Comparison of ENCODE assay signal across 20 mouse cellular contexts in the genomic region with DNA sequence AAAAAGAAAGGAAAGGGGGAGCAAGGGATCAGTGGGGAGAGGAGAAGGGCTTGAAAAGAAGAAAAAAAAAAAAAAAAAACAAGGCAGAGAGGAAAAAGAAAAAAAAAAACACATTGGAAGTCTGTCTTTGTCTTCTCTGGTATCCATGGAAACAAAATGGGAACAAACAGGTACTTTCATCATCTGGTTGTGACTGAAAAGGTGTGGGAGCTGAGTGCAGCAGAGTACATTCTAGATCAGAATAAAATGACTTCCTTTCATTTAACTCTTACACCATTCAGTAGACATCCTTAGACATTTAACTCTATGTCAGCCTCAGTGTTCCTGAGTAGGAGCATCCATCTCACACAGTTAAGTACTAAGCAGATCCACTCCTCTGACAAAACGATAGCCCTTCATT. TPM values are rescaled to one million over a fixed set of nuclear protein-coding genes. Genes with fewer than 3 reads are reported as not detected.
A peak's percentile ranks its signal among the peaks of the same experiment; 100 is the strongest.
DNase-seq lines count a peak whose midpoint lies in the region; ATAC-seq and TF ChIP-seq lines count a peak whose summit lies in the region.
"Had no signal": no experiment of that assay in that cellular context is flagged by ENCODE, and none has a peak within 500 bp of the region (broad histone marks: within the 10 kb centered on the region; RNA-seq: fewer than 3 reads in every experiment).

No protein-coding gene starts in this region.

- H3K4me2 ChIP-seq in hindbrain, embryonic 14.5 days (replicated peaks), result peak overlapping the region; percentile 64
- H3K4me2 ChIP-seq in neural tube, embryonic 13.5 days, result peak overlapping the region; percentile 74
- H3K4me2 ChIP-seq: heart, embryonic 15.5 days; limb, embryonic 15.5 days; liver, embryonic 15.5 days; midbrain, embryonic 12.5 days had no signal

- no peaks in the 10 kb centered on the region for H3K9me3 ChIP-seq in hindbrain, embryonic 14.5 days (ENCODE audit: control insufficient read depth, low read length)
- H3K9me3 ChIP-seq in neural tube, embryonic 13.5 days, result no peaks in the 10 kb centered on the region
- H3K9me3 ChIP-seq: heart, embryonic 15.5 days; limb, embryonic 15.5 days; liver, embryonic 15.5 days; midbrain, embryonic 12.5 days had no signal

- 0 out of 2 replicates have a peak overlapping the region, but pooled peaks have one; percentile 28 for H3K9ac ChIP-seq in hindbrain, embryonic 14.5 days
- no peak overlapping the region for H3K9ac ChIP-seq in neural tube, embryonic 13.5 days
- H3K9ac ChIP-seq: heart, embryonic 15.5 days; limb, embryonic 15.5 days; liver, embryonic 15.5 days; midbrain, embryonic 12.5 days had no signal

- no peak for ATAC-seq in hindbrain, embryonic 14.5 days (ENCODE audit: low FRiP score)
- no peak for ATAC-seq in neural tube, embryonic 13.5 days (ENCODE audit: low read depth)
- no peak for ATAC-seq in inflammation-experienced regulatory T-cells, adult 6 months

- peaks cover 7% of the 10 kb centered on the region for H3K36me3 ChIP-seq in hindbrain, embryonic 14.5 days (replicated peaks; ENCODE audit: control insufficient read depth, insufficient read depth)
- H3K36me3 ChIP-seq in neural tube, embryonic 13.5 days, result no peaks in the 10 kb centered on the region
- H3K36me3 ChIP-seq: heart, embryonic 15.5 days; limb, embryonic 15.5 days; liver, embryonic 15.5 days; midbrain, embryonic 12.5 days had no signal

- TF ChIP-seq POLR2A in cortical plate, adult 2 months (IDR thresholded peaks at IDR 0.05; ENCODE audit: extremely low read depth, insufficient read depth, low read length), result no peak

- H3K27ac ChIP-seq in layer of hippocampus, adult 2 months, result peak overlapping the region; percentile 99
- H3K27ac ChIP-seq in cortical plate, adult 2 months (ENCODE audit: insufficient read depth, low read length), result no peak overlapping the region
- H3K27ac ChIP-seq in hindbrain, embryonic 14.5 days, result no peak overlapping the region
- H3K27ac ChIP-seq in neural tube, embryonic 13.5 days (replicated peaks), result no peak overlapping the region
- H3K27ac ChIP-seq: heart, embryonic 15.5 days; limb, embryonic 15.5 days; liver, embryonic 15.5 days; macrophage; midbrain, embryonic 12.5 days had no signal

- no peak for TF ChIP-seq CTCF in layer of hippocampus, adult 2 months (conservative IDR thresholded peaks at IDR 0.05)
- no peak for TF ChIP-seq CTCF in cortical plate, adult 2 months (IDR thresholded peaks at IDR 0.05; ENCODE audit: extremely low read depth, insufficient read depth, low read length)

- no peaks in the 10 kb centered on the region; the same call in 1 of the 2 replicates for H3K4me1 ChIP-seq in cortical plate, adult 2 months (ENCODE audit: control insufficient read depth, insufficient read depth, low read length)
- H3K4me1 ChIP-seq in hindbrain, embryonic 14.5 days (replicated peaks; ENCODE audit: control insufficient read depth, insufficient read depth, low read length), result peaks cover 28% of the 10 kb centered on the region
- H3K4me1 ChIP-seq in neural tube, embryonic 13.5 days (replicated peaks), result peaks cover 26% of the 10 kb centered on the region
- H3K4me1 ChIP-seq: liver, embryonic 15.5 days had no signal

- H3K27me3 ChIP-seq in hindbrain, embryonic 14.5 days (ENCODE audit: control insufficient read depth, insufficient read depth, low read length), result no peaks in the 10 kb centered on the region
- H3K27me3 ChIP-seq in neural tube, embryonic 13.5 days, result no peaks in the 10 kb centered on the region
- H3K27me3 ChIP-seq: midbrain, embryonic 12.5 days had no signal

- peak overlapping the region; percentile 69 for H3K4me3 ChIP-seq in layer of hippocampus, adult 2 months
- H3K4me3 ChIP-seq in cortical plate, adult 2 months (ENCODE audit: insufficient read depth, low read length), result peak overlapping the region; percentile 47; the same call in 1 of the 2 replicates
- peak overlapping the region; percentile 73 for H3K4me3 ChIP-seq in hindbrain, embryonic 14.5 days (replicated peaks; ENCODE audit: low read length)
- H3K4me3 ChIP-seq in neural tube, embryonic 13.5 days, result 0 out of 2 replicates have a peak overlapping the region, but pooled peaks have one; percentile 2
- H3K4me3 ChIP-seq: heart, embryonic 15.5 days; limb, embryonic 15.5 days; liver, embryonic 15.5 days; midbrain, embryonic 12.5 days had no signal

- DNase-seq in layer of hippocampus, adult 2 months (ENCODE audit: low spot score in 2 of 2), result no peak
- DNase-seq in layer of hippocampus, adult 18-20 months (ENCODE audit: low spot score in 2 of 2), result no peak
- DNase-seq in hindbrain, embryonic 14.5 days (ENCODE audit: low spot score), result no peak
- DNase-seq in testis, postnatal 10 days (ENCODE audit: low spot score), result no peak
- DNase-seq: adrenal gland, postnatal 36 days; B cell, adult 2 months; cerebellum, adult 2 months; cerebellum, postnatal 36 days; heart, adult 18-20 months; kidney, adult 11 months; layer of hippocampus, postnatal 36 days; spleen, adult 18-20 months had no signal

- 73% methylated on average over 1 of the region's 1 CpGs for WGBS in hindbrain, embryonic 14.5 days
- 83% methylated on average over 1 of the region's 1 CpGs for WGBS in neural tube, embryonic 13.5 days

RNA-seq across cellular contexts. Expression of a gene that starts 4.7 kb away (rescaled TPM):
- total RNA-seq in layer of hippocampus, adult 2 months (2021), result 100 to 1,000 TPM; 712 to 741 TPM
- total RNA-seq in layer of hippocampus, adult 18-20 months (2021), result 100 to 1,000 TPM; 619 to 678 TPM
- polyA plus RNA-seq in cortical plate, adult 2 months (2012; rRNA removed), result 232 and 271 TPM in 2 replicates
- polyA plus RNA-seq in hindbrain, embryonic 14.5 days (2014; fragmentation: Nextera tagmentation; extraction: Ambion mirVana), result 165 and 186 TPM in 2 replicates
- 89.1 and 103 TPM in 2 replicates for polyA plus RNA-seq in neural tube, embryonic 13.5 days (2015; fragmentation: Nextera tagmentation; extraction: Ambion mirVana)
- polyA plus RNA-seq in inflammation-experienced regulatory T-cells, adult 6 months (2017; shearing (Covaris generic)), result under 1 TPM in 2 of 3 experiments, not detected in 1; 0.09 to 0.11 TPM
- polyA plus RNA-seq: macrophage had no signal

Comparison
In these comparisons a context has a peak if more than half of its experiments do, and no peak if none do; other contexts are left out.
1. H3K4me3 ChIP-seq: peak in every context shown above with its lines; median percentile 73 in hindbrain, embryonic 14.5 days; 69 in layer of hippocampus, adult 2 months; 47 in cortical plate, adult 2 months; 2 in neural tube, embryonic 13.5 days.
2. RNA of a gene that starts 4.7 kb away (polyA plus RNA-seq): 232 to 271 TPM in cortical plate, adult 2 months, 165 to 186 TPM in hindbrain, embryonic 14.5 days and 89.1 to 103 TPM in neural tube, embryonic 13.5 days; 0.09 to 0.11 TPM in inflammation-experienced regulatory T-cells, adult 6 months; every median in the first group is over 10 times any median in the second.